Mouse (Mus musculus): ENCODE results near the gene Smarca2. TPM values are rescaled to one million over a fixed set of nuclear protein-coding genes. Genes with fewer than 3 reads are reported as not detected.

The Smarca2 gene
- total RNA-seq, 2 experiments from 2014 or later = 204 to 221 TPM

DNA sequence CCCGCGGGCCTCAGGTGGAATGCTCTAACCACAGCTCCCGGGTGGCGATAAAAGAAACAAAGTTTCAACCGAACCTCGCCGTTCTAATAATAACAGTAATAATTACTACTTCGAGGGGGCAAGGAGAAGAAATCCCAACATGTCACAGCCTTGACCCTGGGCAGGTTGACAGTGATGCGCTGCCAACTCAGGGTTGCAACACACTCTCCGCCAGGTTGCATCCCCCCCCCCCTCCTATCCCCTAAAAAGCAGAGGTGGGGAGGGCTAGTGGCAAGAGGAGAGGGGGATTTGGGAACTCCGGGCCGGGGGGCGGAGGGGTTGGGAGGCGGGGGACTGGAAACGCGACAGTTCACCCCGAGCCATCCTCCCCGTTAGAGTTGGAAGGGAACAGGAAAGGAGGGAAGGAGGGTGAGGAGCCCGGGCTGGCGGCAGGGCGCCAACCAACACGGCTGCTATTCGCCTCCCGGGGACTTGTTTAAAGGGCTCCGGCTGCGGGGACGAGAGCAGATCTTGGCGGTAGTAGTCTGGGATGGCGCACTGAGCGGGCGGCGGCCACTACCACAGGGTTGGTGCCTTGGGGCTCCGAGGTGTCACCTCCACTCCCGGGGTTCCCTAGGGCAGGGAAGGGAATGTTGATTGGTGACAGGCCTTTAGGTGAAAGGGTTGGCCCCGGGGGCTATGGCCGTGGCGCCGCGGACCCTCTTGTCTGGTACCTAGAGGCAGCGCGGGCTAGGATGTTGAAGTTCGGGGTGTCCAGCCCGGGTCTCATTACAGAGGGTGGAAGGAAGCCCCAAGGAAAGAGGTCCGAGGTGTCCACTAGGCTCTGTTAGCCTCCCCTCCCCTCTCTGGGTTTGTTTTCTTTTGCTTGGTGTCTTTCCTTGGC lies 829 bp downstream of the Smarca2 start:
- Histone ChIP-seq H3K4me3 (peak overlapping the region; percentile 93), H3K27ac (peak overlapping the region; percentile 95)
- no peak for TF ChIP-seq CTCF (conservative IDR thresholded peaks at IDR 0.05)
- DNase-seq (ENCODE audit: low spot score in 2 of 2) = peak; percentile 27 to 39

- TF ChIP-seq CTCF (conservative IDR thresholded peaks at IDR 0.05) = peak; percentile 55
- H3K4me3 ChIP-seq = peak overlapping the region; percentile 93
- H3K27ac ChIP-seq = peak overlapping the region; percentile 95
- DNase-seq (ENCODE audit: low spot score in 2 of 2) = peak; percentile 39 to 50
These were observed 1.7 kb downstream of the Smarca2 start for GRCm38 (mm10) chr19:26606321-26607155.

GRCm38 (mm10) chr19:26607156-26607536 lies 2.3 kb downstream of the Smarca2 start:
- peak; percentile 55 to 69 for DNase-seq (ENCODE audit: low spot score in 2 of 2)
- Histone ChIP-seq H3K4me3 (peak overlapping the region; percentile 93), H3K27ac (peak overlapping the region; percentile 95)
- no peak for TF ChIP-seq CTCF (conservative IDR thresholded peaks at IDR 0.05)

DNA sequence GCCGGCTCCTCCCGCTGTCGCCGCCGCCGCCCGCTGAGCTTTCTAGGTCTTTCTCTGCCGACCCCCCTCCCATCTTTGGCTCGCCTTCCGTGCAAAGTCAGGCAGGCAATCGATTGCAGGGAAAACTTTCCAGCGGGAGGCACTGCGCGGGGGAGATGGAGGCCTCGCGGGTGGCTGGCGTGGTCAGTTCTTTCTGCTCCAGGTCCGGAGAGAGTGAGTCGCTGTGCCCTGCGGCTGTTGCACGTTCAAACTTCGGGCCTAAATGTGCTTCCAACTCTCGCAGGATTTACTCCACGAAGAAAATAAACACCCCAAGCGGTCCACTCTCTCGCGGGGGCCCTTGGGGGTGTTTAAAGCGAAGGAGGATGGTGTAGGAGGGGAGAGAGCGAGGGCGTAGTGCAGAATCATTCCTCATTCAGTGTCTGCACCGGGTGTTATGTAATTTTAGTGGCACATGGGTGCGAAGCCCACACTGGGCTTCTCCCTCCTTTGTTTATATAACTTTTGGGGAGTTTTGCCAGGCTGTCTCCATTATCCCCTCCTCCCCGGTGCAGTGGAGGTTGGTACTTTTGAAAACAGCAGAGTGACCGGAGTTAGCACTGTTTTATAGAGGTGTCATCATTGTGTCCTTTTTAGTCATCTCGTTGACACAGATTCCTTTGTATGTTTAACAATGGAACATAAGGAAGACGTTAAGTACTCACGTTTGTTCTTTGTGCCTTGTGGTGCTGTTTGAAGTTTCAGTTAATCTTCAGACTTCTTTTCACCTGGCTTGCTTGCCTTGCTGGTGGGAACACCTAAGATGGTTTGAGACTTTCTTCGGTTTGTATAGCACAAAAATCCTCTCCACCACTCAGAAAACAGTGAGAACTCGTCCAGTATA lies 2.9 kb downstream of the Smarca2 start:
- Histone ChIP-seq H3K27ac (peak overlapping the region; percentile 95), H3K4me3 (peak overlapping the region; percentile 93)
- DNase-seq (ENCODE audit: low spot score in 2 of 2) = peak; percentile 31 to 46
- TF ChIP-seq CTCF (conservative IDR thresholded peaks at IDR 0.05) = no peak

- no peak for TF ChIP-seq CTCF (conservative IDR thresholded peaks at IDR 0.05)
- no peak for DNase-seq (ENCODE audit: low spot score in 2 of 2)
- H3K4me3 ChIP-seq = peak overlapping the region; percentile 93
- peak overlapping the region; percentile 95 for H3K27ac ChIP-seq
These were observed 3.6 kb downstream of the Smarca2 start for GRCm38 (mm10) chr19:26608434-26608812.

DNA sequence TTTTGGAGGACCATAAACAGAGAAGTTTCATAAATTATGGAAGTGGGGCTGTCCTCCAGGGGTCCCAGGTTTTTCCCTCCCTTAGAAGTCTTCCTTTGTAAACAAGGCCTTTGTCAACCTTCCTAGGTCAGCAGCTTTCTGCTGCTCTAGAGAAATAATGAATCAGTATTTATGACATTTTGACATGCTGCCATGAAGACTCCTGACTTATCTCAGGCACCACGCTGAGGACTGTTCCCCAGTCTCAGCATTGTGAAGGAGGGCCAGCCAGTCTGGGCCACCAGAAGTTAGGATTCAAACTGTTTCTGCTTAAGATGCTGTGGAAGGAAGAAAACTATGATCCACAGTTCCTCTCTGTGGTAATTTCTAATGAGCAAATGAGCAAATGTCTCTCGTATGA lies 4.8 kb downstream of the Smarca2 start:
- Histone ChIP-seq H3K27ac (peak overlapping the region; percentile 20; the same call in 1 of the 2 replicates), H3K4me3 (no peak overlapping the region)
- no peak for TF ChIP-seq CTCF (conservative IDR thresholded peaks at IDR 0.05)
- DNase-seq (ENCODE audit: low spot score in 2 of 2) = no peak

- Histone ChIP-seq H3K27ac (peak overlapping the region; percentile 25; the same call in 1 of the 2 replicates), H3K4me3 (no peak overlapping the region)
- TF ChIP-seq CTCF (conservative IDR thresholded peaks at IDR 0.05) = no peak
- no peak for DNase-seq (ENCODE audit: low spot score in 2 of 2)
These were observed 8.1 kb downstream of the Smarca2 start for GRCm38 (mm10) chr19:26612995-26613394.

DNA sequence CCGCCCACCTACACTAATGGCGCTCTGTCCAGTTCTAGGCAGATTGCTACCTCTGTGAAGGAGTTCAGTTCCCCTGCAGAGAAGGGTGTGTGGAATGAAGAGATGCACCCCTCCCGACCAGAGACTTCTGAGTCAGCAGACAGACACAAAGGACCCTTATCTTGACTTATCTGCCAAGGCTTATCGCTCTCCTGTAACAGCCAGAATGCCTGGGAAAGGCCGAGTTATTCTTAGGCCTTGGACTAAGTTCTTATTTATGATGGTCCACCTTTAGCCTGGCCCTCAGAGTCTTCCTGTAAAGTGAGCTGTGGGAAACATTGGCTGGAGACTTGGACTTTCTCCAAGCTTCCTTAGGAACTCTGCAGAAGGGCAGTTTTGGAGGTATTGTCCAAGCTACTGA lies 8.8 kb downstream of the Smarca2 start:
- Histone ChIP-seq H3K27ac (peak overlapping the region; percentile 25; the same call in 1 of the 2 replicates), H3K4me3 (no peak overlapping the region)
- TF ChIP-seq CTCF (conservative IDR thresholded peaks at IDR 0.05) = no peak
- DNase-seq (ENCODE audit: low spot score in 2 of 2) = no peak

DNA sequence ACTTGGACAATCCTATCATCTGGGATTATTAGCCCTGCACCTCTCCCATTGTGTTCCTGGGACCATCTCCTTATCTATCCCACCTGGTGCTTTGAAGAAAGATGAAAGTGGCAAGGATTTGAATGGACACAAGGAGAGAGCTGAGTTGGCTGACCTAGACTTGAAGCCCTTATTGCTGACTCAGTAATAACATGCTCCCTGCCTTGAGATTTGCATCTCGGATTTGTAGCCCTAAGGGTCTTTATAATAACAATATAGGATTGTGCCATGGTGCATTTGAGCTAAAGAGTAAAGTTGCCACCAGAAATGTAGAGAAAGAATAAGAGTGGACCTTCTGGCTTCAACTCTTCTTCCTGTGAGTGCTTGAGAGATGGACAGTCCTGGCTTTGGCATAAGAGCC lies 11.4 kb downstream of the Smarca2 start:
- Histone ChIP-seq H3K27ac (no peak overlapping the region), H3K4me3 (no peak overlapping the region)
- no peak for TF ChIP-seq CTCF (conservative IDR thresholded peaks at IDR 0.05)
- no peak for DNase-seq (ENCODE audit: low spot score in 2 of 2)

DNA sequence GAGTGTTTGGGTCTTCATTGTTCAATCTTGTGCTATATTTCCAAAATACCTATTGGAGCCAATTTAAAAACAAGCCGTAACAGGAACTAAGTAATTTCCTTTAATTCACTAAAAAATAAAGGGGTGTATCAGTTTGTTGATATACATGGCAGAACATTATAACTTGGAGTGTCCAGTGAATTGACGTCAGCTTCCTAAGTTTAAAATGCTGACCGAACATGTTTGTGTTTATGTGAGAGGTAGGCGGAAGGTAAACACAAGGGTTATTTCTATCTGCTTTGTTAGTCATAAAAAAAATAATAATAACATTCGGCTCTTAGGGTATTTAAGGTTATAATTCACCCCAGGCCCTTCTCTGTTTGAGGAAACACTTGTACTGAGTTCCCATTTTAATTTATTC lies 12.4 kb downstream of the Smarca2 start:
- TF ChIP-seq CTCF (conservative IDR thresholded peaks at IDR 0.05) = no peak
- Histone ChIP-seq H3K4me3 (no peak overlapping the region), H3K27ac (no peak overlapping the region)
- no peak for DNase-seq (ENCODE audit: low spot score in 2 of 2)

DNA sequence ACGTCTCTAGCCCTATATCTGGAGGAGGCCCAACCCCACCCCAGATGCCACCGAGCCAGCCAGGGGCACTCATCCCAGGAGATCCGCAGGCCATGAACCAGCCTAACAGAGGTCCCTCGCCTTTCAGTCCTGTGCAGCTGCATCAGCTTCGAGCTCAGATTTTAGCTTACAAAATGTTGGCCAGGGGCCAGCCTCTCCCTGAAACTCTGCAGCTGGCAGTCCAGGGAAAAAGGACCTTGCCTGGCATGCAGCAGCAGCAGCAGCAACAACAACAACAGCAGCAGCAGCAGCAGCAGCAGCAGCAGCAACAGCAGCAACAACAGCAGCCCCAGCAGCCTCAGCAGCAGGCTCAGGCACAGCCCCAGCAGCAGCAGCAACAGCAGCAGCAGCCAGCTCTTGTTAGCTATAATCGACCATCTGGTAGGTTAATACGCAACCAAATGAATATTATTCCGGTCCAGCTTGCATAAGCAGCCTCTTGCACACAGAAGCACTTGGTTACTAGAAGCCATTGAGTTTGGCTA lies 25.9 kb downstream of the Smarca2 start:
- Histone ChIP-seq H3K27ac (peak overlapping the region; percentile 49), H3K4me3 (no peak overlapping the region)
- peak; percentile 45 to 49 for DNase-seq (ENCODE audit: low spot score in 2 of 2)
- no peak for TF ChIP-seq CTCF (conservative IDR thresholded peaks at IDR 0.05)

DNA sequence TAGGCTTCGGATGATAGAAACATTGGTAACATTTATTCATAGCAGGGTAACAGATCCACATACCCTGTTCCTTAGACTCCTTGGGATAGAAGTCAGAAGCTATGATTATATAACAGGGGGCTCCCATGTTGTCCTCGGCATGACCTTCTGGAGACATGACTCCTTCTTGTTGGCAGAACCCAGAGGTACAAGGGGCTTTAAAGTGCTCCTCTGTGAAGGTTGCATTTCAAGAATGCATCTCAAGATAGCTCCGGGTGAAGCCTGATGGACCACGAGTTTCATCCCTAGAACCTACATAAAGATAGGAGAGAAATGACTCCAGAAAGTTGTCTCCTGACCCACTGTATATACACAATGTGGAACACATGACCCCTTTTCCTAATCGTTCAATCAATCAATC lies 27.4 kb downstream of the Smarca2 start:
- no peak for TF ChIP-seq CTCF (conservative IDR thresholded peaks at IDR 0.05)
- no peak overlapping the region for H3K27ac ChIP-seq

More for the DNA sequence above, 27.4 kb downstream of the Smarca2 start:
- no peak for DNase-seq (ENCODE audit: low spot score in 2 of 2)
- no peak overlapping the region for H3K4me3 ChIP-seq
